Mouse (Mus musculus): Measurements from ENCODE around the gene 4930519G04Rik. TPM values are rescaled to one million over a fixed set of nuclear protein-coding genes. Genes with fewer than 3 reads are reported as not detected.
"Not testable (repeated sequence)": the region's sequence is repeated elsewhere in the genome, so short reads cannot be mapped to it uniquely, and the experiment has no call there.

The 4930519G04Rik gene
- polyA plus RNA-seq, 1 experiment from 2014 or later, result not detected

GRCm38 (mm10) chr5:114813525-114814181, 39.8 kb upstream of the 4930519G04Rik start:
- H3K36me3 ChIP-seq, result peaks cover 13% of the 10 kb centered on the region
- peak; percentile 91 for ATAC-seq (replicated peaks; ENCODE audit: low FRiP score)
- peak overlapping the region; percentile 70 for H3K4me2 ChIP-seq
- peak overlapping the region; percentile 79 for H3K9ac ChIP-seq
- H3K4me1 ChIP-seq, result peaks cover 13% of the 10 kb centered on the region; the same call in 1 of the 2 replicates
- H3K9me3 ChIP-seq (replicated peaks), result 0 out of 2 replicates have a peak, but pooled peaks cover 4% of the 10 kb centered on the region
- peak overlapping the region; percentile 89 for H3K27ac ChIP-seq
- under 1% methylated on average over 50 of the region's 50 CpGs for WGBS
- H3K27me3 ChIP-seq, result no peaks in the 10 kb centered on the region
- H3K4me3 ChIP-seq (replicated peaks), result peak overlapping the region; percentile 99

DNA sequence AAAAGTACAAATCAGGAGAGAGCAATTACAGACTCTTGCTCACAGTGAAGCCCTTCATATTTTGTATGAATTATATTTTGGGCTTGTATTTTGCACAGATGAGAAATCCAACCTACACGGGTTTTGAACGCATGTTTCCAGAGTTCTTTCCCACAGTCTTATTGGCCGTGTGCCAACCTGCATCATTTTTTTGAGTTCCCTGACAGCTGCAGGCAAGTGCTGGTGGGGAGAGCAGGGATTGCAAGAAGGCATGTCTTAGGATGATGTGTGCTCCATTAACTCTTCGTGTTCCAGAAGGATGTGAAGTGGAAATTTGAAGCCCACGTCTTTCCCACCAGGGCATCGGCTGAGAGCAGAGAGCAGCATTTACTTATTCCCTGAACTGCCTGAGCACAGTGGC, 36.9 kb upstream of the 4930519G04Rik start:
- ATAC-seq (replicated peaks; ENCODE audit: low FRiP score), result no peak
- Histone ChIP-seq H3K4me2 (no peak overlapping the region), H3K27ac (no peak overlapping the region), H3K4me3 (replicated peaks) (no peak overlapping the region), H3K9ac (no peak overlapping the region), H3K36me3 (peaks cover 11% of the 10 kb centered on the region), H3K4me1 (peaks cover 15% of the 10 kb centered on the region; the same call in 1 of the 2 replicates), H3K27me3 (no peaks in the 10 kb centered on the region), H3K9me3 (replicated peaks) (peaks cover 8% of the 10 kb centered on the region; the same call in 1 of the 2 replicates)
- WGBS, result 64% methylated on average over 6 of the region's 6 CpGs

DNA sequence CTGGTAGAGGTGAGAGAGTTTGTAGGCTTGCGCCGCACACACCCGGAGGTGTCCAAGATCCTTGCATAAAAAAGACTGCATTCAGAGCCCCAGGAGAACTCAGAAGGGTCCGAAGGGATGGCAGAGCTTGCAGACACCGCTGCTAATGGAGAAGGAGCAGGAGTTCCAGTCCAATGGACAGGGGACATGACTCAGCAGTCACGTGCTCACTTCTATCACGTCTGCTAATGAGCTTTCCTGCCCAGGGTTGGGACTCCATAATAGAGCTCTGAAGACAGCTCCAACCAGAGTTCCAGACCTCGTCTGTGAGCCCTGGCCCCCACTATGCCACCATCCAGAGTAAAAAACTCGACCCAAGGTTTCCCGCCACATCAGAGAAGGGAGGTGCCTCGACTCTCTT, 35.3 kb upstream of the 4930519G04Rik start:
- 67% methylated on average over 11 of the region's 11 CpGs for WGBS
- Histone ChIP-seq H3K27me3 (no peaks in the 10 kb centered on the region), H3K27ac (no peak overlapping the region), H3K4me1 (0 out of 2 replicates have a peak, but pooled peaks cover 5% of the 10 kb centered on the region), H3K9ac (no peak overlapping the region), H3K36me3 (peaks cover 20% of the 10 kb centered on the region), H3K4me2 (no peak overlapping the region), H3K9me3 (replicated peaks) (peaks cover 10% of the 10 kb centered on the region; the same call in 1 of the 2 replicates), H3K4me3 (replicated peaks) (no peak overlapping the region)
- 0 out of 2 replicates have a peak, but pooled peaks have one; percentile 10 for ATAC-seq (replicated peaks; ENCODE audit: low FRiP score)

DNA sequence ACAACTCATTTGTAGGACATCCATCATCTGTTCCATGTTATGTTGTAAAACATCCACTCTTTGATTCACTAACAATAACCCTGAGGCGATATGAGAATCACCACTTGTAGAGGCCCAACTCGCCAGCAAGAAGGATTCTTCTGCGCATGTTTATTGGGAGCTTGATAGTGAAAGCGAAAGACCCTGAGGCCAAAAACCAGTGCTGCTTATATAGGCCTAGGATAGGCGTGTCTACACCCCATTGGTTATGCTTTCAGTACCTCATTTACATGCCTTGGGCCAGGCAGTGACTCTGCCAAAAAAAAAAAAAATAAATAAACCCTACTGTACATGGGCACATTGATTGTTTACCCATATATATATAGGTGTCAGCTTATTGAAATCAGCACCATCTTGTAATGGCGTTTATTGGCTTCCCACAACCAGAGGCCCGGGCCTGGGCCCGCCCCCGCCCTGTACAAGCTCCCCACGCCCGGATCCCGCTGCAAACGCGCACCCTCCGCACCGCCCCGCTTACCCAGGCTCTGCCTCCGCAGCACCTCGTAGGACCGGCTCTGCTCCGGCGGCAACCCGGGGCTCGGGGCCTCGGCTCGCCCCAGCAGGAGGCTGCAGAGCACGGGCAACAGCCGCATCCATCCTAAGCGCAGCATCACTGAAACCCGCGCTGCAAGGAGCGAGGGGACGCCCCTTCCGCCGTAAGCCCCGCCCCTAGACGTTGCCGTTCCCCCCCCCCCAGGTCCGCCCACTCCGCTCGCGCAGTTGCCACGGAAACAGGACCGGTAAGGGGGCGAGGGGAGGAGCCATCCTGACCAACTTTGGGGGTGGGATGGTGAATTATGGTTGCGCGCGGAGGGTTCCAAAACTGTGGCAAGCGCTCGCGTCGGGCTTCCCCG, 30.4 kb upstream of the 4930519G04Rik start, which contains the start of gene 1500011B03Rik:
TSS of gene 1500011B03Rik (minus strand) at position 673 of the 893 bp plus-strand sequence.
- Histone ChIP-seq H3K27me3 (no peaks in the 10 kb centered on the region), H3K4me1 (peaks cover 11% of the 10 kb centered on the region), H3K27ac (peak within 1 kb of the TSS; percentile 81), H3K36me3 (peaks cover 20% of the 10 kb centered on the region), H3K9me3 (replicated peaks) (peaks cover 6% of the 10 kb centered on the region; the same call in 1 of the 2 replicates), H3K9ac (peak within 1 kb of the TSS; percentile 80), H3K4me3 (replicated peaks) (peak within 1 kb of the TSS; percentile 80), H3K4me2 (peak within 1 kb of the TSS; percentile 70)
- ATAC-seq (replicated peaks; ENCODE audit: low FRiP score), result peak; percentile 80
- 8% methylated on average over 53 of the region's 53 CpGs for WGBS

GRCm38 (mm10) chr5:114824197-114824596, 29.3 kb upstream of the 4930519G04Rik start:
- peaks cover 6% of the 10 kb centered on the region; the same call in 1 of the 2 replicates for H3K9me3 ChIP-seq (replicated peaks)
- peaks cover 7% of the 10 kb centered on the region for H3K4me1 ChIP-seq
- no peak for ATAC-seq (replicated peaks; ENCODE audit: low FRiP score)
- no peak overlapping the region for H3K27ac ChIP-seq
- H3K4me3 ChIP-seq (replicated peaks), result 0 out of 2 replicates have a peak overlapping the region, but pooled peaks have one; percentile 12
- H3K27me3 ChIP-seq, result no peaks in the 10 kb centered on the region
- H3K4me2 ChIP-seq, result peak overlapping the region; percentile 70
- no peak overlapping the region for H3K9ac ChIP-seq
- H3K36me3 ChIP-seq, result peaks cover 20% of the 10 kb centered on the region
- WGBS, result 24% methylated on average over 9 of the region's 9 CpGs

DNA sequence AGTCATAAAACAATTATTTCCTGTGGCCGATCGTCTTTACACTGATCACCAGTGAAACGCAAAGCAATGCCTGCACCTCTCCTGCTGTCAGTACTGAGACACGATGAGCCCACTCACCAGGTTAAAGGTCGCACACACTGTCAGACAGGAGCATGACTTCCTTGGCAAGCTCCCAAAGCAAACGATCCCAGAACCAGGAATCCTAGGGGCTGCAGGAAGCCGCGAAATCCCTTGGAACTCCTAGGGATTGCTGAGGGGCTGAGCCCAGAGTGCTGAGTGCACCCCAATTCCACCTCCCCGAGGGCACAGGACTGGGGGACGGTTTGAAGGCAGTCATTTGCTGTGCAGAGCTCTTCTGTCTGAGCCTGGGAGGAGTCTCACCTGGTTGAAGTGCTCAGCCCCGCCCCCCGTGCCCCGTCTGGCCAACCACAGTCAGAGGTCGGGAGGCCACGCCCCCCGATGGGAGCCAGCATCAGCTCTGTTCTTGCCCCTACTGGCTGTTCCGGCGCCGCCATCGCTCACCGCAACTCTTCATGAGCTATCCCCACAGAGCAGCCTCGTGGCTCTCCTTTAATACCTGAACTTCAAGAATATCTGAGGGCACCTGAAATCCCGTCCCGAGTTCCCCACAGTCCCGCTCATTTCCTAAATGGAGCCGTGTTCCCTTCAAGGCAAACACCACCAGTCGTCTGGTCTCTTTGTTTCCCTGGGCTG, 27.3 kb upstream of the 4930519G04Rik start:
- Histone ChIP-seq H3K4me3 (replicated peaks) (peak overlapping the region; percentile 47), H3K9ac (peak overlapping the region; percentile 40; the same call in 1 of the 2 replicates), H3K9me3 (replicated peaks) (peaks cover 6% of the 10 kb centered on the region; the same call in 1 of the 2 replicates), H3K36me3 (peaks cover 13% of the 10 kb centered on the region), H3K27ac (peak overlapping the region; percentile 70), H3K4me1 (peaks cover 7% of the 10 kb centered on the region), H3K4me2 (peak overlapping the region; percentile 77), H3K27me3 (no peaks in the 10 kb centered on the region)
- WGBS, result 7% methylated on average over 26 of the region's 27 CpGs
- ATAC-seq (replicated peaks; ENCODE audit: low FRiP score), result peak; percentile 86

- Histone ChIP-seq H3K36me3 (0 out of 2 replicates have a peak, but pooled peaks cover under 1% of the 10 kb centered on the region), H3K4me3 (replicated peaks) (no peak overlapping the region), H3K9ac (no peak overlapping the region), H3K27me3 (no peaks in the 10 kb centered on the region), H3K27ac (no peak overlapping the region), H3K9me3 (replicated peaks) (no peaks in the 10 kb centered on the region), H3K4me1 (peaks cover 7% of the 10 kb centered on the region), H3K4me2 (no peak overlapping the region)
- 82% methylated on average over 12 of the region's 12 CpGs for WGBS
- ATAC-seq (replicated peaks; ENCODE audit: low FRiP score), result no peak
Measured at GRCm38 (mm10) chr5:114827427-114827826, 26.0 kb upstream of the 4930519G04Rik start.

DNA sequence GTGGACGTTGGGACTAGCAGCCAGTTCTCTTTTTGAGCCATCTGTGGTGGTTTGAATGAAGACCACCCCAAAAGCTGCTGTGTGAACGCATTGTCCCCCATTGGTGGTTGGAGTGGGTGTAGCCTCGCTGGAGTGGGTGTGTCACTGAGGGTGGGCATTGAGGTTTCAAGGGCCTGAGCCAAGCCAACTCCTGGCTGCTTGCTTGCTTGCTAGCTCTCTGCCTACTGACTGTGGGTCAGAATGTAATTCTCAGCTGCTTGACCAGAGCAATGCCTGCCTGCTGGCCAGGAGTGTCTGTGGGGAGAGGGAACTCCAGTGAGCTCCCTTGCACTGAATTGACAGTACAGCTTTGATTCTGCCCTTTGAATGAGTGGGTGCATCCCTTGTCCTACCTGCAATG, 23.7 kb upstream of the 4930519G04Rik start:
- no peak overlapping the region for H3K4me2 ChIP-seq
- no peaks in the 10 kb centered on the region for H3K36me3 ChIP-seq
- no peak overlapping the region for H3K27ac ChIP-seq
- 63% methylated on average over 3 of the region's 3 CpGs for WGBS
- H3K4me1 ChIP-seq, result peaks cover 7% of the 10 kb centered on the region
- no peaks in the 10 kb centered on the region for H3K9me3 ChIP-seq (replicated peaks)
- no peak overlapping the region for H3K4me3 ChIP-seq (replicated peaks)
- H3K27me3 ChIP-seq, result no peaks in the 10 kb centered on the region
- H3K9ac ChIP-seq, result no peak overlapping the region
- ATAC-seq (replicated peaks; ENCODE audit: low FRiP score), result no peak

DNA sequence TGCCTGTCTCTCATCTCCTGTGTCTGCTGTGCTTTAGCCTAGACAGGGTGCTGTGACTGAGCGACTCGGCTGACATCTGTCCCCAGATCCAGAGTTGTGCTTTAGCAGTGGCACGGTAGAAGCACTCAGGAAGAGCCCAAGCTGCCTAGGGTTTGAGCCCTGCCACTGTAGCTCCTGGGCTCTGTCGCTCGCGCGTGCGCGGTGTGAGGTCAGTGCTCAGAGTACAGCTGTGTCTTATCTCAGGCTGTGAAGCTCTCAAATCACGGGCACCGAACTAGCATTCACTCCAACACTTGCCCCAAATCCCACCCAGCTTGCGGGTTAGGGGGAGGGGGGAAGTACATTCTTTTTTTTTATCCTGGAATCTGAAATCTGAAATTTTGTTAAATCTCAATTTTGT, 16.6 kb upstream of the 4930519G04Rik start:
- H3K4me3 ChIP-seq (replicated peaks), result no peak overlapping the region
- ATAC-seq (replicated peaks; ENCODE audit: low FRiP score), result no peak
- 65% methylated on average over 12 of the region's 12 CpGs for WGBS
- H3K9me3 ChIP-seq (replicated peaks), result no peaks in the 10 kb centered on the region
- H3K4me1 ChIP-seq, result 0 out of 2 replicates have a peak, but pooled peaks cover under 1% of the 10 kb centered on the region
- no peak overlapping the region for H3K9ac ChIP-seq
- no peaks in the 10 kb centered on the region for H3K27me3 ChIP-seq
- no peak overlapping the region for H3K4me2 ChIP-seq
- H3K27ac ChIP-seq, result no peak overlapping the region
- H3K36me3 ChIP-seq, result no peaks in the 10 kb centered on the region

DNA sequence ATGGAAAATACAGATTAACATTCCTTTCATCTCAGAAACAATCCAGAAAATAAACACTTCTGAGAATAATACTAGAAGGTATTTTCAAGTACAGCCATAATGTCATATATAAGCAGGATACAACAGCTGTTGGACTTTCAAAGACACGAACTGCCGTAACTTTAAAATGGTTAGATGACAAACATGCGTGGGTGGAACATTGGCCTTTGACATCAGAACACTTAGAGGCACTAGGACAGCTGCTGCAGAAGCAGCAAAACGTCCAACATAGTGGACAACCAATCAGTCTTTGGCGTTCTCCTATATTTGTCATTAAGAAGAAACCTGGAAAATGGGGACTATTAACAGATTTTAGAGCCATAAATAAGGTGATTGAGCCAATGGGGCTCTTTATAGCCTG, 13.0 kb upstream of the 4930519G04Rik start:
- not testable (repeated sequence) for H3K4me1 ChIP-seq; ATAC-seq (replicated peaks; ENCODE audit: low FRiP score); H3K36me3 ChIP-seq; H3K27me3 ChIP-seq; H3K4me3 ChIP-seq (replicated peaks); H3K27ac ChIP-seq; H3K9me3 ChIP-seq (replicated peaks); H3K9ac ChIP-seq; H3K4me2 ChIP-seq
- WGBS, result 36% methylated on average over 5 of the region's 5 CpGs

GRCm38 (mm10) chr5:114842155-114842554, 11.3 kb upstream of the 4930519G04Rik start:
- H3K36me3 ChIP-seq; H3K4me1 ChIP-seq; H3K27ac ChIP-seq; H3K4me2 ChIP-seq; H3K4me3 ChIP-seq (replicated peaks); H3K27me3 ChIP-seq; H3K9ac ChIP-seq; ATAC-seq (replicated peaks; ENCODE audit: low FRiP score); H3K9me3 ChIP-seq (replicated peaks): not testable (repeated sequence)
- 32% methylated on average over 3 of the region's 3 CpGs for WGBS
